Mouse (Mus musculus): Measurements from ENCODE around the gene Gm21970.
"Not testable (repeated sequence)": the region's sequence is repeated elsewhere in the genome, so short reads cannot be mapped to it uniquely, and the experiment has no call there.

Gene Gm21970

GRCm38 (mm10) chr16:91432720-91433328 is 41.3 kb downstream of the Gm21970 start:
- DNase-seq (ENCODE audit: low read depth, low spot score), result peak; percentile 42
- H3K36me3 ChIP-seq (ENCODE audit: control insufficient read depth, insufficient read depth, low read length, poor library complexity, severe bottlenecking), result no peaks in the 10 kb centered on the region
- H3K27me3 ChIP-seq (ENCODE audit: control insufficient read depth, insufficient read depth, low read length, poor library complexity, severe bottlenecking), result no peaks in the 10 kb centered on the region

GRCm38 (mm10) chr16:91433329-91433933 is 41.9 kb downstream of the Gm21970 start:
- Histone ChIP-seq H3K27me3 (ENCODE audit: control insufficient read depth, insufficient read depth, low read length, poor library complexity, severe bottlenecking) (no peaks in the 10 kb centered on the region), H3K36me3 (ENCODE audit: control insufficient read depth, insufficient read depth, low read length, poor library complexity, severe bottlenecking) (no peaks in the 10 kb centered on the region)
- DNase-seq (ENCODE audit: low read depth, low spot score), result peak; percentile 48

DNA sequence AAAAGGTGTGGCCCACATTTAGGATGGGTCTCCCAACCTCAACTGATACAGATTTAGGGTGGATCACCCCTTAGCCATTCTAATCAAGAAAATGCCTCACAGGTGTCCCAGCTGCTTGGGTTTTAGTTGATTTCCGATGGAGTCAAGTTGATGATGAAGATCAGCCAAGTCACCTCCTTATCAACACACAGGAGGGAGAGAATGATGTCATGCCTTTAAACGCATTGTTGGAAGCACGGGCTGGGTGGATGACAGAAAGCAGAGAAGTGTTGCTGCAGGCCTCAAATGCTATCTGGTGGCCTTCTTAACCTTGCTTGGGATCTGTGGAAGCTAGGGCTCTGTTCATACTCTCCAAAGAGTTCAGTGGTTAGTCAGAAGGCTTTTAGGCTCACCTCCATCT is 42.6 kb downstream of the Gm21970 start:
- Histone ChIP-seq H3K36me3 (ENCODE audit: control insufficient read depth, insufficient read depth, low read length, poor library complexity, severe bottlenecking) (no peaks in the 10 kb centered on the region), H3K27me3 (ENCODE audit: control insufficient read depth, insufficient read depth, low read length, poor library complexity, severe bottlenecking) (no peaks in the 10 kb centered on the region)
- no peak for DNase-seq (ENCODE audit: low read depth, low spot score)

DNA sequence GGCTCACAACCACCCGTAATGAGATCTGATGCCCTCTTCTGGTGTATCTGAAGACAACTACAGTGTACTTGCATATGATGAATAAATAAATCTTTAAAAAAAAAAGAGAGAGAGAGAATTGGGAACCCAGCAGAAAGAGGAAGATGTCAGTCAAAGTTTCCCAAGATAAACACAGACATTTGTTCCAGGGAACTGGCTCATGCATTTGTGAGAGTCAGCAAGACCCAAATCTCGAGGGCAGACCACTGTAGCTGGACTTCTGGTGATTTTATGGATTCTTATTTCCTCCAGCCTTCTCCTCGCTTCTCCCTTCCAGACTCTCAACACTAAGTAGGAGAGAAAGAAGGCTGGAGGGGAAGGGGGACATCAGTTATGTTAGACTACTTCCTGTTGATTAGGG is 46.6 kb downstream of the Gm21970 start:
- no peaks in the 10 kb centered on the region for H3K36me3 ChIP-seq (ENCODE audit: control insufficient read depth, insufficient read depth, low read length, poor library complexity, severe bottlenecking)
- no peaks in the 10 kb centered on the region for H3K27me3 ChIP-seq (ENCODE audit: control insufficient read depth, insufficient read depth, low read length, poor library complexity, severe bottlenecking)
- DNase-seq (ENCODE audit: low read depth, low spot score), result no peak

DNA sequence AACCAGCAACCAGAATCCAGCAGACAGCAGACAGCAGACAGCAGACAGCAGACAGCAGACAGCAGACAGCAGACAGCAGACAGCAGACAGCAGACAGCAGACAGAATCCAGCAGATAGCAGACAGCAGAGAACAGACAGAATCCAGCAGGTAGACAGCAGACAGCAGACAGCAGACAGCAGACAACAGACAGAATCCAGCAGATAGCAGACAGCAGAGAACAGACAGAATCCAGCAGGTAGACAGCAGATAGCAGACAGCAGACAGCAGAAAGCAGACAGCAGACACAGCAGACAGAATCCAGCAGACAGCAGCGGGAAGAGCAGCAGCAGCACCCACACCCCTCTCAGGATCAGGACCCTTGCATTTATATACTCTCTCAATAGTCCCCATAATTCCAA is 47.1 kb downstream of the Gm21970 start:
- DNase-seq (ENCODE audit: low read depth, low spot score); H3K36me3 ChIP-seq (ENCODE audit: control insufficient read depth, insufficient read depth, low read length, poor library complexity, severe bottlenecking); H3K27me3 ChIP-seq (ENCODE audit: control insufficient read depth, insufficient read depth, low read length, poor library complexity, severe bottlenecking): not testable (repeated sequence)

DNA sequence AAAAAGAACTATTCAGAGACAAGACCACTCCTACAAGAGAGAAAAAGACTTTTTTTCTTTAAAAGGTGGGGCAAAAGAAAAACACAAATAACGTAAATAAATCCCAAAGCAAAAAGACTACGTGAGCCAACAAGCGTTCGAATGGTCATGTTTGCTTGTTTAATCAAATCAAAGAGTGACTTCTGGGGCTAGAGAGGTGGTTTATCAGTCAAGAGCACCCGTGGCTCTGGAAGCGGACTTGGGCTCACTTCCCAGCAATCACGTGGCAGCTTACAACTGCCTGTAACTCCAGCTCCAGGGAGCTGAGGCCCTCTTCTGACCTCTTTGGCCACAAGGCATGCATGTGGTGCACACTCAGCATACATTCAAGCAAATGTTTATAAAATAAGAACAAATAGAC is 49.8 kb downstream of the Gm21970 start:
- no peaks in the 10 kb centered on the region for H3K27me3 ChIP-seq (ENCODE audit: control insufficient read depth, insufficient read depth, low read length, poor library complexity, severe bottlenecking)
- no peaks in the 10 kb centered on the region for H3K36me3 ChIP-seq (ENCODE audit: control insufficient read depth, insufficient read depth, low read length, poor library complexity, severe bottlenecking)
- DNase-seq (ENCODE audit: low read depth, low spot score), result no peak

DNA sequence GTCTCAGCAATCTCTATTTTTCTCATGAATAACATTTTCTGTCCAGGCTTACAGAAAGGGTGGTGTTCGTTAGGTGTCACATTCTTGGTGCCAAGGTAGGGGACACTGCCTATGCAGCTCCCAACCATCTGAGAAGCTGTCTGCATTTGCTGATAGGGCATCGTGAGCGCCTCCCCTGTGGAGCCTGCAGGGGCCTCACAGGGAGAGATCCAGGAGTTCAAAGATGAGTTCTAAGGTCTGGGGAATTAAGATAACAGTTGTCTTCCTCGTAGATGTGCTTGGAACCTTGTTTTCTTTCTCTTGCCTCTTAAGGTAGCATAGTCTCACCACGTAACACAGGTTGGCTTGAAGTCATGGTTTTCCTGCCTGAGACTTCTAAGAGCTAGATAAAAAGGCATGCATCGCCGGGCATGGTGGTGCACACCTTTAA is 50.3 kb downstream of the Gm21970 start:
- H3K36me3 ChIP-seq (ENCODE audit: control insufficient read depth, insufficient read depth, low read length, poor library complexity, severe bottlenecking), result no peaks in the 10 kb centered on the region
- DNase-seq (ENCODE audit: low read depth, low spot score), result no peak
- no peaks in the 10 kb centered on the region for H3K27me3 ChIP-seq (ENCODE audit: control insufficient read depth, insufficient read depth, low read length, poor library complexity, severe bottlenecking)

DNA sequence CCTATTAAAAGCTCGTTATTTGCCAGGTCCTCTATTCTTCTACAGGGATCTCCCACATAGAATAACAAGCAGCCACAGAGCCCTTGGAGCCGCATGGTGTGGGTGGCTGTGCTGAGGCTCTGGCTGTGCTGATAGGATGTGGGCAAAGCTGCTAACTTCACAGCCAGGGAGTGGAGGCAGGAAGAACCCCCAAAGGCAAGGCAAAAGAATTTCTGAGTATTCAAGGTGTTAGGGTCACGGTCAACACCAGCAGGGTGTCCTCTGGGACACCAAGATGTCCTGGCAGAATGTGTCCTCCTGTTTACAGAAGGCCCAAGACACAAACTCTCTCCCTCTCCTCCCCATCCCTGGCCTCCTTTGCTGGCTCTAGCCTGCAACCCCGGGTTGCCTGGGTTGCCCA is 50.9 kb downstream of the Gm21970 start:
- no peak for DNase-seq (ENCODE audit: low read depth, low spot score)
- Histone ChIP-seq H3K27me3 (ENCODE audit: control insufficient read depth, insufficient read depth, low read length, poor library complexity, severe bottlenecking) (no peaks in the 10 kb centered on the region), H3K36me3 (ENCODE audit: control insufficient read depth, insufficient read depth, low read length, poor library complexity, severe bottlenecking) (no peaks in the 10 kb centered on the region)

DNA sequence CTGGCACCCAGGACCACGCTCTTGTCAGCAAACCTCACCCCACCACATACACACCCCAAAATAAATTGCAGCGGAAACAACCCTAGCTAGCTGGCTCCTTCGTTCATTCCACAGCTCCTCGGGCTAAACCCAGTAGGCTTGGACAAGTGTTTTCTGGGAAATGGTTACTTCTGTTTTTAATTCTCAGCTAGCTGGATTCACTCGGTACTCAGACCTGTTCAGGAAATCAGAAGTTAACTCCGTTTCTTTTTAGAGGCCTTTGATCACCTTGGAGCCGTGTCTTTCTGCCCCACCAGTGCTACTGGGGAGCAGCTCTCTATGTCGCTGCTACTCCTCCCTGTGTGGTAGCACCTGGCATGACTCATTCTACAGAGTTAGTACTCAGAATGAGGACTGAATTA is 51.7 kb downstream of the Gm21970 start:
- Histone ChIP-seq H3K36me3 (ENCODE audit: control insufficient read depth, insufficient read depth, low read length, poor library complexity, severe bottlenecking) (no peaks in the 10 kb centered on the region), H3K27me3 (ENCODE audit: control insufficient read depth, insufficient read depth, low read length, poor library complexity, severe bottlenecking) (no peaks in the 10 kb centered on the region)
- DNase-seq (ENCODE audit: low read depth, low spot score), result no peak

DNA sequence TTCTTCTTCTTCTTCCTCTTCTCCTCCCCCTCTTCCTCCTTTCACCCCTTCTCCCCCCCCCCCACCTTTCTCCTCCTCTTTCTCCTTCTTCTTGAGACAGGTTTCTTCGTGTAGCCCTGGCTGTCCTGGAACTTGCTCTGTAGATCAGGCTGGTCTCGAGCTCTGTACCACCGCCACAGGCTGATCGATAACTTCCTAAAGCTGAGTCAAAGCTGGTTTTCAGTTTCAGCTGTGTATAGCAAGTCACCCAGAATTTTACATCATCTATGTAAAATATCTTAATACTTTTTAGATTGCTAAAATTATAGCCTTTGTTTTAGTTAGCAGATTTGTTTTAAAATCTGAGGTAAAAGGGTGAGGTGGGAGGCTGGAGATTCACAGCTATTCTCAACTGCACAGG is 53.3 kb downstream of the Gm21970 start:
- no peak for DNase-seq (ENCODE audit: low read depth, low spot score)
- no peaks in the 10 kb centered on the region for H3K27me3 ChIP-seq (ENCODE audit: control insufficient read depth, insufficient read depth, low read length, poor library complexity, severe bottlenecking)
- H3K36me3 ChIP-seq (ENCODE audit: control insufficient read depth, insufficient read depth, low read length, poor library complexity, severe bottlenecking), result no peaks in the 10 kb centered on the region

GRCm38 (mm10) chr16:91445566-91445965 is 54.0 kb downstream of the Gm21970 start:
- DNase-seq (ENCODE audit: low read depth, low spot score), result peak; percentile 65

GRCm38 (mm10) chr16:91446778-91447511 is 55.4 kb downstream of the Gm21970 start:
- DNase-seq (ENCODE audit: low read depth, low spot score), result peak; percentile 74
- no peaks in the 10 kb centered on the region for H3K27me3 ChIP-seq (ENCODE audit: control insufficient read depth, insufficient read depth, low read length, poor library complexity, severe bottlenecking)
- no peaks in the 10 kb centered on the region for H3K36me3 ChIP-seq (ENCODE audit: control insufficient read depth, insufficient read depth, low read length, poor library complexity, severe bottlenecking)

More at GRCm38 (mm10) chr16:91445566-91445965, 54.0 kb downstream of the Gm21970 start:
- Histone ChIP-seq H3K36me3 (ENCODE audit: control insufficient read depth, insufficient read depth, low read length, poor library complexity, severe bottlenecking) (no peaks in the 10 kb centered on the region), H3K27me3 (ENCODE audit: control insufficient read depth, insufficient read depth, low read length, poor library complexity, severe bottlenecking) (no peaks in the 10 kb centered on the region)

DNA sequence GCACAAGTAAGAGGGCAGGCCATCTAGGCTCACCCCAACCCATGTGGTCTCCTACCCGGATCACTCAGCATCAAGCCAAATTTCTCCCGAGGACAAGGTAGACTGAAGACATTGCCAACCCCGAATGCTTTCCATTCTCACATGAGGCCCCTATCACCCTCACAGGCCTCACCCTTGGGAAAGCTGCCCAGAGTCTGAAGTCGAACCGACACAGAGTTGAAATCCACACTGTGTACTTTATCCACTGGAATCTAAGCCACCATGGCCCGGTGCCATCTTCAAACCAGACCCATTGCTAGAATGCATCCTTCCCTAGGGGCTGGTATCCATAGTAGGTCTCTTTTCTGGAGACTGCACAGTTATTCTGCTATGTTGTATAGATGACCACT is 56.0 kb downstream of the Gm21970 start:
- Histone ChIP-seq H3K36me3 (ENCODE audit: control insufficient read depth, insufficient read depth, low read length, poor library complexity, severe bottlenecking) (no peaks in the 10 kb centered on the region), H3K27me3 (ENCODE audit: control insufficient read depth, insufficient read depth, low read length, poor library complexity, severe bottlenecking) (no peaks in the 10 kb centered on the region)
- DNase-seq (ENCODE audit: low read depth, low spot score), result no peak

DNA sequence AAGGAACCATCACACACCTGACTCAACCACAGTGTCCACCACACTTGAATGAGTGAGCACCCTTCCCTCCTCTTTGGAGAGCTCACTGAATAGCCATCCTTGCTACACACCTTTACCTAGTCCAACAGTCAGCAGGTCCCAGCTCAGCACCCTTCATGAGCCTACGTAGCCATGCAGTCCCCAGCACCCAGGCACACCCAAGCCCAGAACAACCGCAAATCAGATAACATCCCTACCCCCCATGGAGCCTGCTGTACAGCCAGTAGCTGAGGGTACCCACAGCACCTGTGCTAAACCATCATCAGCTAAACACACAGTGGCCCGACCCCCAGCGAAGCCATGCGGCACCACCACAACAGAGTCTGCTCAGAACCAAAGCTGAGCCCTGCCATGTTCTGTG is 56.6 kb downstream of the Gm21970 start:
- no peak for DNase-seq (ENCODE audit: low read depth, low spot score)
- no peaks in the 10 kb centered on the region for H3K27me3 ChIP-seq (ENCODE audit: control insufficient read depth, insufficient read depth, low read length, poor library complexity, severe bottlenecking)
- no peaks in the 10 kb centered on the region for H3K36me3 ChIP-seq (ENCODE audit: control insufficient read depth, insufficient read depth, low read length, poor library complexity, severe bottlenecking)

- DNase-seq (ENCODE audit: low read depth, low spot score), result no peak
- Histone ChIP-seq H3K36me3 (ENCODE audit: control insufficient read depth, insufficient read depth, low read length, poor library complexity, severe bottlenecking) (no peaks in the 10 kb centered on the region), H3K27me3 (ENCODE audit: control insufficient read depth, insufficient read depth, low read length, poor library complexity, severe bottlenecking) (no peaks in the 10 kb centered on the region)
Observed at GRCm38 (mm10) chr16:91448895-91449294, 57.4 kb downstream of the Gm21970 start.

Measured in splenic B cell, adult 2 months (primary cell).